Mouse (Mus musculus) lung, postnatal 0 days (tissue): ENCODE results near the gene Bpifb3. TPM values are rescaled to one million over a fixed set of nuclear protein-coding genes. Genes with fewer than 3 reads are reported as not detected.

Experiments
- ATAC-seq: fragments of 200-750 bp; cut with Nextera tagmentation; 2 replicates; pipeline ENCODE4 v1.8.0; 2017; ENCODE audit warnings: moderate library complexity
- DNase-seq: peaks from one replicate; pipeline ENCODE4 v3.0.0-alpha.2; 2016; ENCODE audit warnings: low spot score
- H3K27ac ChIP-seq: fragments of 300-500 bp; sonication (generic); 2 replicates; pipeline ENCODE4 v1.5.1; 2014; ENCODE audit warnings: antibody characterized with exemption, mild to moderate bottlenecking, low read length, mixed read lengths
- H3K27me3 ChIP-seq: fragments of 300-500 bp; sonication (generic); replicated peaks from 2 replicates; pipeline ENCODE4 v1.6.1; 2014; ENCODE audit warnings: low read length, mixed read lengths; ENCODE audit not compliant: insufficient read depth
- H3K36me3 ChIP-seq: fragments of 300-500 bp; sonication (generic); 2 replicates; pipeline ENCODE4 v1.6.1; 2014; ENCODE audit warnings: low read length, mixed read lengths; ENCODE audit not compliant: insufficient read depth
- H3K4me1 ChIP-seq: fragments of 300-500 bp; sonication (generic); 2 replicates; pipeline ENCODE4 v1.6.1; 2014; ENCODE audit warnings: antibody characterized with exemption, low read depth, low read length, mixed read lengths; ENCODE audit not compliant: insufficient read depth
- H3K4me2 ChIP-seq: fragments of 300-500 bp; sonication (generic); replicated peaks from 2 replicates; pipeline ENCODE4 v1.6.1; 2014; ENCODE audit warnings: low read depth, mild to moderate bottlenecking, low read length, moderate library complexity, mixed read lengths
- H3K4me3 ChIP-seq: fragments of 300-500 bp; sonication (generic); 2 replicates; pipeline ENCODE4 v1.5.1; 2014; ENCODE audit warnings: low read depth, low read length
- H3K9ac ChIP-seq: fragments of 300-500 bp; sonication (generic); replicated peaks from 2 replicates; pipeline ENCODE4 v1.6.1; 2014; ENCODE audit warnings: low read depth, mild to moderate bottlenecking
- H3K9me3 ChIP-seq: fragments of 300-500 bp; sonication (generic); 2 replicates; pipeline ENCODE4 v1.6.1; 2016; ENCODE audit warnings: low read length, mixed read lengths
- CTCF ChIP-seq: IDR thresholded peaks from 2 replicates; pipeline ENCODE4 v1.5.1; 2016; ENCODE audit warnings: antibody characterized with exemption, mild to moderate bottlenecking
- EP300 ChIP-seq: IDR thresholded peaks from 2 replicates; pipeline ENCODE4 v1.6.1; 2016; ENCODE audit warnings: antibody characterized with exemption, mild to moderate bottlenecking, control low read depth
- WGBS: fragments of 180-500 bp; shearing (Covaris S2); extraction: QIAGEN DNeasy Blood & Tissue Kit; methylation state at CpG from one replicate; pipeline ENCODE4 v1.1.7; 2014; 5-methylcytosine and 5-hydroxymethylcytosine counted together
- polyA plus RNA-seq: library from polyadenylated mRNA; unstranded; fragments of >200 nt; fragmentation: Nextera tagmentation; extraction: Ambion mirVana; gene quantifications from 2 replicates; pipeline ENCODE4 v1.2.1, GENCODE M21; 2015

Gene Bpifb3
- polyA plus RNA-seq: not detected in 2 replicates

DNA sequence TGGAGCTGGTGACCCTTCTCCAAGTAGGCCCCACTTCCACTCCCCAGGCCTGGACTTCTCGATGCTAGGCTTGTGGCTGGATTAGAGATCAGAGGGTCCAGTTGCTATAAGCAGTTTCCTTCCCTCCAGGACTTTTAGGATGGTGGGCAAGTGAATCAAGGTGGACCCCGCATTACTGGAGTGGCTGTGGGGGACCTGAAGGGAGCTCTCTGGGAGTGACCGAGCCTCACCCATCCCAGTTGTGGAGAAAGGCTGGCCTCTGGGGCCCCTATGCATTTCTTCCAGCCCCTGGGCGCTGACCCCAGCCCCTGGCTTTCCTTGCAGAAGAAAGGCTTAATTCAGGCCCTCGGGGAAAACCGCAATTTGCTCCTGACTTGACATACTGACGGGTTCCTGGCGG is at the start of gene Bpifb3:
TSS of gene Bpifb3 (plus strand) at position 301 of the 400 bp plus-strand sequence.
- no peak for TF ChIP-seq CTCF
- H3K4me1 ChIP-seq: no peaks in the 10 kb centered on the region
- DNase-seq: no peak
- no peak within 1 kb of the TSS for H3K9ac ChIP-seq
- ATAC-seq: no peak
- no peak within 1 kb of the TSS for H3K27ac ChIP-seq
- WGBS: 72% methylated on average over 8 of the region's 8 CpGs
- no peaks in the 10 kb centered on the region for H3K9me3 ChIP-seq
- H3K36me3 ChIP-seq: no peaks in the 10 kb centered on the region
- H3K4me2 ChIP-seq: no peak within 1 kb of the TSS
- H3K27me3 ChIP-seq: no peaks in the 10 kb centered on the region
- H3K4me3 ChIP-seq: no peak within 1 kb of the TSS

DNA sequence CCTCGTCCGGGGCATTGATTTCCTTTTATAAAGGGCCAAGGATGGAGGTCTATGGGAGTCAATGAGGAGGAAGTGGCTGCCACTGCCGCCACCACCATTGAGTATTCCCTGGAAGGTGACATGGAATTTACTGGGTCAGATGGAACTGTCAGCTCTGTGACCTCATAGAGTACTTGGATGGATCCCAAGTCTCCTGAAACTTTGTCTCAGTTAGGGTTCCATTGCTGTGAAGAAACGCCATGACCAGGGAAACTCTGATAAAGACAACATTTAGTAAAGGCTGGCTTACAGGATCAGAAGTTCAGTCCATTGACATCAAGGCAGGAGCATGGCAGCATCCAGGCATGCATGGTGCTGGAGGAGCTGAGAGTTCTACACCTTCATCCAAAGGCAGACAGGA is 47.0 kb upstream of the Bpifb3 start, which contains the start of gene Sun5:
TSS of gene Sun5 (minus strand) at position 101 of the 400 bp plus-strand sequence.
- ATAC-seq: no peak
- no peaks in the 10 kb centered on the region for H3K36me3 ChIP-seq
- H3K4me2 ChIP-seq: no peak within 1 kb of the TSS
- WGBS: 86% methylated on average over 4 of the region's 4 CpGs
- H3K9ac ChIP-seq: no peak within 1 kb of the TSS
- no peaks in the 10 kb centered on the region for H3K27me3 ChIP-seq
- no peak for DNase-seq
- TF ChIP-seq EP300 (no peak), CTCF (no peak)
- H3K4me3 ChIP-seq: no peak within 1 kb of the TSS
- H3K4me1 ChIP-seq: no peaks in the 10 kb centered on the region
- H3K9me3 ChIP-seq: no peaks in the 10 kb centered on the region
- no peak within 1 kb of the TSS for H3K27ac ChIP-seq

DNA sequence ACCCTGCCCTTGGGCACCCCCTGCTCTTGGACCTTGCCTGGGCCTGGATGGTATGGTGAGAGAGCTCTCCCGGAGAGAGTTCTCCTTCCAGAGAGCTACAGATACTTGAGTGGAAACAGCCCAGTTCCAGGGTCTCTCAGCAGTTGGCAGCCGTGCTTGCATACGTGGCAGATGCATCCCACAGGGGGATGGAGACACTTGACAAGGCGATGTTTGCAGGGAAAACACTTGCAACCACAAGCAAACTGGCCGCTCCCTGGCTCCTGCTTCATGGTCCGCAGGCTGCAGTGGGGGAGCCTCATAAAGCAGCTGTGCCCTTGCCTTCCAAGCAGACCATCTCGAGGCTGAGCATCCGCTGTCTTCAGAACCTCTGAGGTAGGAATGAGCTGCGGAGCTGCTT is 43.3 kb upstream of the Bpifb3 start, which contains the start of gene Bpifb2:
TSS of gene Bpifb2 (plus strand) at position 301 of the 400 bp plus-strand sequence.
- Histone ChIP-seq H3K27me3 (no peaks in the 10 kb centered on the region), H3K9ac (no peak within 1 kb of the TSS), H3K9me3 (no peaks in the 10 kb centered on the region), H3K4me2 (no peak within 1 kb of the TSS), H3K36me3 (no peaks in the 10 kb centered on the region), H3K27ac (no peak within 1 kb of the TSS), H3K4me3 (no peak within 1 kb of the TSS), H3K4me1 (no peaks in the 10 kb centered on the region)
- 53% methylated on average over 9 of the region's 9 CpGs for WGBS
- no peak for ATAC-seq
- no peak for DNase-seq
- no peak for TF ChIP-seq EP300

DNA sequence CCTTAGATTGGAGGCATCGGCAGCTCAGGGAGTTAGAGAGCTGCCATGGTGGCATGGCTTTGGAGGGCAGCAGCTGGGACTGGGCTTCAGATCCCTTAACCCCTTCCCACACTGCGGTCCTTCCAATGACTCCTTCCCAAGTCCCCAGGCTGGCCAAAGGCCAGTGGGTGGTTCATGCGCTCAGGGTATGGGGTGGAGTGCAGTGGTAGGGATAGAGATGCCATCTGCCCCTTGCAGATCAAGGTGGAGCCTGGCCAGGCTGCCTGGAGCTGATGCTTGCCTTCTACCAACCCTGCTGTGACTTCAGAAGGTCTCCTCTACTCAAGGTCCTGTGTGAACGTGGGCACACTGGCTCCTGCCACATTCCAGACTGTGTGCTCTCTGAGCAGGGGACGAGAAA is 18.9 kb upstream of the Bpifb3 start:
- WGBS: 74% methylated on average over 5 of the region's 5 CpGs
- Histone ChIP-seq H3K9me3 (no peaks in the 10 kb centered on the region), H3K27me3 (no peaks in the 10 kb centered on the region), H3K36me3 (no peaks in the 10 kb centered on the region), H3K4me3 (no peak overlapping the region), H3K9ac (no peak overlapping the region), H3K4me1 (no peaks in the 10 kb centered on the region), H3K27ac (no peak overlapping the region), H3K4me2 (no peak overlapping the region)
- TF ChIP-seq CTCF (no peak), EP300 (no peak)
- ATAC-seq (no peak), DNase-seq (no peak)

DNA sequence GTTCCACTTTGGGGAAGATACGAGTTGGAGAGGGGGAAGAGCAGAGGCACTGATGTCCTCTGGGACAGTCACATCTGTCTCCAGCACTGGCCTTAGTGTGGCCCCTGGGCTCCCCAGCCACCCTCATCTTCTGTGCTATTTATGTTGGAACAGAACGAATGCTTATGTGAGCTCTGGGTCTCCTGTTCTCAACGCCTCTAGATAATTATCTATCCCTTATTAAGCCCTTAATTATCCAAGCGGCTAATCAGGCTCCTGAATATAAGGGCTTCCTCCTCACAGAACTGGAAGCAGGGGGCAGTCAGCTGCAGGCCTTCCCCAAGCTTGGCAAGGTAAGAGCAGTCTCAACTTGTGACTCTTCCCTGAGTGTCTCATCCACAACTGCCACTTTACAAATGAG is 17.9 kb upstream of the Bpifb3 start, which contains the start of gene Bpifb6:
TSS of gene Bpifb6 (plus strand) at position 301 of the 400 bp plus-strand sequence.
- no peaks in the 10 kb centered on the region for H3K27me3 ChIP-seq
- WGBS: 72% methylated on average over 4 of the region's 4 CpGs
- ATAC-seq (no peak), DNase-seq (no peak)
- no peak within 1 kb of the TSS for H3K4me3 ChIP-seq
- H3K27ac ChIP-seq: no peak within 1 kb of the TSS
- TF ChIP-seq EP300: no peak
- no peak for TF ChIP-seq CTCF
- no peaks in the 10 kb centered on the region for H3K4me1 ChIP-seq
- H3K36me3 ChIP-seq: no peaks in the 10 kb centered on the region
- H3K9ac ChIP-seq: no peak within 1 kb of the TSS
- no peak within 1 kb of the TSS for H3K4me2 ChIP-seq
- H3K9me3 ChIP-seq: no peaks in the 10 kb centered on the region

DNA sequence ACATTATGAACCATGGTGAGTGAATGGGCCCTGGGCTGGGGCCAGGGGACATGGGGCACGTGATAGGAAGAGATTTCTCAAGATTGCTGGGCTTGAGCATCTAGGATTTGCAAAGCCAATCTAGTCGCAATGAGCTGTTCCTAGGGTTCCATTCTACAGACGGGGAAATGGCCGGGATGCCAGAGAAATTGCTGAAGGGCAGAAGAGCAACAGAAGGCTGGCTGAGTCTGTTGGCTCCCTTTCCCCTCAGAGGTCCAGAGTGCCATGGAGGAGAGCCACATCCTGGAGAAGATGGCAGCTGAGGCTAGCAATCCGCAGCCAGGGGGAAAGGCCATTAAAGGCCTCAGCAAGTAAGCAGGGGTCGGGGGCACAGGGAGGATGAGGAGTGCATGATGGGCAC is 15.3 kb upstream of the Bpifb3 start:
- no peak overlapping the region for H3K4me3 ChIP-seq
- TF ChIP-seq CTCF (no peak), EP300 (no peak)
- no peaks in the 10 kb centered on the region for H3K36me3 ChIP-seq
- WGBS: 71% methylated on average over 6 of the region's 6 CpGs
- H3K4me1 ChIP-seq: no peaks in the 10 kb centered on the region
- no peak overlapping the region for H3K9ac ChIP-seq
- no peak for ATAC-seq
- no peak overlapping the region for H3K4me2 ChIP-seq
- DNase-seq: no peak
- no peaks in the 10 kb centered on the region for H3K9me3 ChIP-seq
- H3K27me3 ChIP-seq: no peaks in the 10 kb centered on the region
- H3K27ac ChIP-seq: no peak overlapping the region

DNA sequence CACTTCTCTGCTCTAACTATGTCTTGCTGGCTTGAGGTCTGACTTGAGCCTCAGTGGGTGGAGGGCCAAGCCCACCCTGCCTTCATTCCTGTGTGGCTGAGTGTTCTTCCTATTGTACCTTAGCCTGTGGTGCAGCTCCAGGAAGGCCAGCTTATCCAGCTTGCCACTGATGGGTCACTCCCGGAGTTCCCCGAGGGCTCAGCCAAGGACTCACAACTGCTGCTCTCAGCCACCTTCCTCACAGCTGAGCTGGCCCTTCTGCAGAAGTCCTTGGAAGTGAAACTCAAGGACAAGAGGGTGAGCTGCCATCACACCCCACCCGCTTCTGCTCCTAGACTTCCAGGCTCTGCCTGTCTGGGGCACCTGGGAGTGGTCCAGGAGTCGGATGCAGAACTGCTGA is 11.4 kb upstream of the Bpifb3 start:
- H3K36me3 ChIP-seq: no peaks in the 10 kb centered on the region
- no peak for TF ChIP-seq EP300
- DNase-seq: no peak
- no peak overlapping the region for H3K27ac ChIP-seq
- no peaks in the 10 kb centered on the region for H3K27me3 ChIP-seq
- 80% methylated on average over 4 of the region's 4 CpGs for WGBS
- no peak for ATAC-seq
- no peak overlapping the region for H3K9ac ChIP-seq
- H3K4me1 ChIP-seq: no peaks in the 10 kb centered on the region
- H3K4me3 ChIP-seq: no peak overlapping the region
- H3K9me3 ChIP-seq: no peaks in the 10 kb centered on the region
- no peak overlapping the region for H3K4me2 ChIP-seq
